Mouse (Mus musculus): ENCODE measurements at regions not wholly inside any gene's neighbourhood (a gene's known extent, or its start where the extent isn't known, plus 50 kb on each side); places are given as distances from the start of the nearest gene placed in this dataset.

DNA sequence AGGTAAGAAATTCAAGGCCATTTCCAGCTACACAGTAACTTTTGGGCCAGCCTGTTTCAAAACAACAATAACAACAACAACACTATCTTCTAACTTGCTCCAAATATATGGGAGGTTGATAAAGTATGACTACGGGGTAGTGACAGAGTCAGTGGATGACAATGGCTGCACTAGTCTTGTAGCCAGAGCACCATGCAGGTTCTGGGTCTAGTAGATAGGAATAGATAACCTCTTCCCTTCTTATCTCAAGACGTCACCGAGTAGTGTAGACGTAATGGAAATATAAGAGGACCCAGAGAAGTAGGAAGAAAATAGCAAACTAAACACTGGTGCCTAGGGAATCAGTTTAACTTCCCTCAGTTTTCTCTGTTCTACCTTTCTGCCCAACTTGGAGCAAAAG is 88.8 kb upstream of the Tmem161b start:
- DNase-seq, result no peak

DNA sequence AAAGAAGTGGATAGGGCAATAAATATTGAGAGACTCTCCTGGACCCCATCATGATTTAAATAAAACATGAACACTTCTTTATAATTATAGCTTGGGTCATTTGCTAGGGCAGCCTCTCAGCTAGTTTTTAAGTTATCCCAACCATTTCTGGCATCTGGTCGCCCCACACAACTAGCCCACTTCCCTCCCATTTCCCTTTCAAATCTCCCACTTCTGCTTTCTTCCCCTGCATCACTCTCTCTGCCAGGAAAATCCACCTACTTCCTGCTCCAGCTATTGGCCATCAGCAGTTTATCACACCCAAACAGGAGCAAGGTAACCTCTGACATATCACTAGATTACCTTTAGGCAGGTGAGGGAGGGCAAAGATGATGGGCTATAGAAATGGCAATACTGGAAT is 81.3 kb upstream of the Tmem161b start:
- DNase-seq, result peak; percentile 68

DNA sequence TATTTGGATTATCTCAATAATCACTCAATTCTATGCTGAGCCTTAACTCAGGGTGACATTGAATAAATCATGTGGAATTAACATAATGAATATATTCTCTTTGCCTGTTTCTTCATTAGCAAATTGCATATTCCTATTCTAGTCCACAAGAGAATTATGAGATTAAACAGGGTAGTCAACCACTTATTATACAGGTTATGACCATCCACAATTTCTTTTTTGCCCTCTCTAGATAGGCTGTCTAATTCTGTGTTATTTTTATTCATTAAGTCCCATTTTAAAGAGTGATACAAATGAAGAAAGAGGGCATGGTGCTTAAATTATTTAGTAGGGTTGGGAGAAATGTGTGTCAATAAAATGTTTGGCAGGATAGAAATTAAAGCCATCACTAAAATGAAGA is 70.8 kb upstream of the Tmem161b start:
- no peak for DNase-seq

DNA sequence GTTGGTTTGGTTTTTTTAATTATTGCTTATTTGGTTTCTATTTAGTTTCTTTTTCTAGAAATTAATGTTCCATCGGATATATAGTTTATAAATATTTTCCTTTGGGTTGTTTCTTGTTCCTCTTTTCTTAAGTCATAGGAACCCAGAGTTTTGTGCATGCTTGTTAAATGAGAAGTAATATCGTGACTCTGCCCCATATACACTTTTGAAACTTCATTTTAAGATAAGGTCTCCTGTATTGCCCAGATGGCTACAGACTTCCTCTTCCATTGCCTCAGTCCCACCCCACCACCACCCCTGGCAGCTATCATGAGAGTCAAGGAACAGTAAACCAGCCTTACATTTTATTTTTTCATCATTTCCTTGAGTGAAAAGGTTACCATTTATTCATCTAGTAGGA is 69.4 kb upstream of the Tmem161b start:
- DNase-seq, result no peak

DNA sequence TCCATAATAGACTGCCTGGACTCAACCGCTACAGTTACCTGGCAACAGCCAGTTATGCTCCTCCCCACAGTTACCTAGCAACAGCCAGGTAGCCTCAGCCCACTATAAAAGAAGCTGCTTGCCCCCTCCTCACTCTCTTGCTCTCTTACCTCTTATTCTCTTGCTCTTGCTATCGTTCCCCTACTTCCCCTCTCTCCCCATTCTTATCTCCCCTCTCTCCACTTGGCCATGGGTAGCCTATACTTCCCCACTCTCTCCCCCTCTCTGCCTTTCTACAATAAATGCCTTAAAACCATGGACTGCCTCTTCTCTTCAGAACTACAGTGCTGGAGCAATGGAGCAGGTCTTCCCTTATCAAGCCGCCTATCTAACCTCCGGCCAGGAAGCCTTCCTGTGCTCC is 68.4 kb upstream of the Tmem161b start:
- DNase-seq, result no peak
